In genomic region chr5:112482551-112482950, GRCm38 (mm10) we compare ENCODE assay signal across 18 mouse cellular contexts. TPM values are rescaled to one million over a fixed set of nuclear protein-coding genes. Genes with fewer than 3 reads are reported as not detected.
DNase-seq lines count a peak whose midpoint lies in the region; ATAC-seq lines count a peak whose summit lies in the region.
"Had no signal": no experiment of that assay in that cellular context is flagged by ENCODE, and none has a peak within 500 bp of the region (broad histone marks: within the 10 kb centered on the region; RNA-seq: fewer than 3 reads in every experiment).

No protein-coding gene starts in this region.

- H3K9ac ChIP-seq in hindbrain, embryonic 11.5 days (ENCODE audit: low read depth, low read length), result no peak overlapping the region
- no peak overlapping the region for H3K9ac ChIP-seq in midbrain, embryonic 14.5 days (replicated peaks; ENCODE audit: low read length)
- H3K9ac ChIP-seq in intestine, embryonic 16.5 days (ENCODE audit: low read depth, low read length), result no peak overlapping the region
- H3K9ac ChIP-seq: limb, embryonic 13.5 days; liver, postnatal 0 days had no signal

- peaks cover 11% of the 10 kb centered on the region for H3K4me1 ChIP-seq in hindbrain, embryonic 11.5 days (replicated peaks; ENCODE audit: control insufficient read depth, insufficient read depth, low read length)
- H3K4me1 ChIP-seq in midbrain, embryonic 14.5 days (ENCODE audit: control insufficient read depth, insufficient read depth, low read length), result peaks cover 33% of the 10 kb centered on the region
- peaks cover 40% of the 10 kb centered on the region for H3K4me1 ChIP-seq in heart, embryonic 10.5 days
- no peaks in the 10 kb centered on the region for H3K4me1 ChIP-seq in intestine, embryonic 16.5 days (ENCODE audit: control insufficient read depth, insufficient read depth, low read length)

- H3K4me3 ChIP-seq in hindbrain, embryonic 11.5 days (ENCODE audit: low read depth, low read length), result no peak overlapping the region
- H3K4me3 ChIP-seq in midbrain, embryonic 14.5 days (replicated peaks; ENCODE audit: low read depth, low read length), result no peak overlapping the region
- no peak overlapping the region for H3K4me3 ChIP-seq in heart, embryonic 10.5 days
- H3K4me3 ChIP-seq in intestine, embryonic 16.5 days (ENCODE audit: low read length), result no peak overlapping the region
- H3K4me3 ChIP-seq: limb, embryonic 13.5 days had no signal

- no peaks in the 10 kb centered on the region for H3K36me3 ChIP-seq in hindbrain, embryonic 11.5 days (ENCODE audit: control insufficient read depth, insufficient read depth, low read length)
- H3K36me3 ChIP-seq in midbrain, embryonic 14.5 days (ENCODE audit: control insufficient read depth, insufficient read depth, low read length), result no peaks in the 10 kb centered on the region
- H3K36me3 ChIP-seq in heart, embryonic 10.5 days, result no peaks in the 10 kb centered on the region
- no peaks in the 10 kb centered on the region for H3K36me3 ChIP-seq in intestine, embryonic 16.5 days (ENCODE audit: control insufficient read depth, insufficient read depth, low read length)
- H3K36me3 ChIP-seq: limb, embryonic 13.5 days had no signal

- no peak for ATAC-seq in hindbrain, embryonic 11.5 days (ENCODE audit: low FRiP score)
- no peak for ATAC-seq in midbrain, embryonic 14.5 days (ENCODE audit: low FRiP score, low TSS enrichment)
- no peak for ATAC-seq in intestine, embryonic 16.5 days
- ATAC-seq: liver, postnatal 0 days had no signal

- DNase-seq in cerebellum, adult 9-10 months, result peak; percentile 57
- DNase-seq in cerebellum, postnatal 25 days, result peak; percentile 47 to 54
- DNase-seq in hindbrain, embryonic 11.5 days (ENCODE audit: low spot score), result no peak
- no peak for DNase-seq in midbrain, embryonic 14.5 days
- DNase-seq in left cerebral cortex, postnatal 36 days (ENCODE audit: low spot score in 2 of 2), result no peak
- no peak for DNase-seq in heart, embryonic 10.5 days (ENCODE audit: low spot score)
- DNase-seq: adrenal gland, adult 2 months; heart, adult 18-20 months; heart, postnatal 14 days; kidney, adult 8-10 months; layer of hippocampus, postnatal 36 days; liver, postnatal 0 days had no signal

- peak overlapping the region; percentile 33; the same call in 1 of the 2 replicates for H3K27ac ChIP-seq in hindbrain, embryonic 11.5 days (ENCODE audit: low read depth, low read length)
- peak overlapping the region; percentile 64 for H3K27ac ChIP-seq in midbrain, embryonic 14.5 days (replicated peaks; ENCODE audit: low read depth, low read length)
- H3K27ac ChIP-seq in heart, embryonic 10.5 days, result no peak overlapping the region
- H3K27ac ChIP-seq in intestine, embryonic 16.5 days (ENCODE audit: low read length), result no peak overlapping the region
- H3K27ac ChIP-seq: limb, embryonic 13.5 days had no signal

- no peaks in the 10 kb centered on the region for H3K9me3 ChIP-seq in hindbrain, embryonic 11.5 days (ENCODE audit: control insufficient read depth, low read length)
- no peaks in the 10 kb centered on the region for H3K9me3 ChIP-seq in midbrain, embryonic 14.5 days (ENCODE audit: control insufficient read depth, low read length)
- no peaks in the 10 kb centered on the region for H3K9me3 ChIP-seq in heart, embryonic 10.5 days
- no peaks in the 10 kb centered on the region for H3K9me3 ChIP-seq in intestine, embryonic 16.5 days (ENCODE audit: control insufficient read depth, low read length)
- H3K9me3 ChIP-seq: limb, embryonic 13.5 days had no signal

- 49% methylated on average over 13 of the region's 13 CpGs for WGBS in hindbrain, embryonic 11.5 days
- WGBS in midbrain, embryonic 14.5 days, result 32% methylated on average over 13 of the region's 13 CpGs
- WGBS in heart, embryonic 10.5 days, result 59% methylated on average over 13 of the region's 13 CpGs
- WGBS in intestine, embryonic 16.5 days, result 63% methylated on average over 13 of the region's 13 CpGs

- no peaks in the 10 kb centered on the region; the same call in 1 of the 2 replicates for H3K27me3 ChIP-seq in hindbrain, embryonic 11.5 days (ENCODE audit: control insufficient read depth, insufficient read depth, low read length)
- H3K27me3 ChIP-seq in midbrain, embryonic 14.5 days (ENCODE audit: control insufficient read depth, insufficient read depth, low read length), result no peaks in the 10 kb centered on the region
- peaks cover 78% of the 10 kb centered on the region for H3K27me3 ChIP-seq in heart, embryonic 10.5 days (ENCODE audit: insufficient read depth, poor library complexity, severe bottlenecking)
- peaks cover 3% of the 10 kb centered on the region; the same call in 1 of the 2 replicates for H3K27me3 ChIP-seq in intestine, embryonic 16.5 days (replicated peaks; ENCODE audit: control insufficient read depth, insufficient read depth, low read length)
- H3K27me3 ChIP-seq: CH12.LX had no signal

- H3K4me2 ChIP-seq in hindbrain, embryonic 11.5 days (replicated peaks; ENCODE audit: low read depth, low read length), result no peak overlapping the region; the same call in 1 of the 2 replicates
- peak overlapping the region; percentile 26 for H3K4me2 ChIP-seq in midbrain, embryonic 14.5 days (ENCODE audit: low read length)
- H3K4me2 ChIP-seq in intestine, embryonic 16.5 days (ENCODE audit: low read depth, low read length), result no peak overlapping the region

- intact Hi-C loops in left cerebral cortex, postnatal 36 days (cut with DNase I), result no loop called here

RNA-seq across cellular contexts. Expression of gene Gm6588, which starts 33.3 kb away (rescaled TPM):
- 0.14 and 0.28 TPM in 2 replicates for polyA plus RNA-seq in hindbrain, embryonic 11.5 days (2014; fragmentation: Nextera tagmentation; extraction: Ambion mirVana)
- 0.26 and 0.61 TPM in 2 replicates for polyA plus RNA-seq in midbrain, embryonic 14.5 days (2014; fragmentation: Nextera tagmentation; extraction: Ambion mirVana)
- not detected for total RNA-seq in left cerebral cortex, postnatal 36 days (2021)
- polyA plus RNA-seq in heart, embryonic 10.5 days (2016; fragmentation: Nextera tagmentation; extraction: Ambion mirVana), result 0.11 TPM in 1 of 2 replicates, not detected in the other
- not detected in 2 replicates for polyA plus RNA-seq in intestine, embryonic 16.5 days (2015; fragmentation: Nextera tagmentation; extraction: Ambion mirVana)
- total RNA-seq: adrenal gland, adult 2 months; CH12.LX; heart, adult 18-20 months; heart, postnatal 14 days; layer of hippocampus, postnatal 36 days; megakaryocyte, adult 5-6 weeks had no signal
- polyA plus RNA-seq: adrenal gland, adult 2 months; embryonic facial prominence, embryonic 14.5 days; frontal cortex, adult 2 months; liver, postnatal 0 days had no signal

Comparison
In these comparisons a context has a peak if more than half of its experiments do, and no peak if none do; other contexts are left out.
1. DNase-seq: peak in cerebellum, adult 9-10 months (single experiment) and cerebellum, postnatal 25 days (2 of 2); none in hindbrain, embryonic 11.5 days (single experiment), midbrain, embryonic 14.5 days (single experiment), left cerebral cortex, postnatal 36 days (0 of 2) and heart, embryonic 10.5 days (single experiment).
2. H3K27ac ChIP-seq: peak in hindbrain, embryonic 11.5 days (single experiment) and midbrain, embryonic 14.5 days (single experiment); none in heart, embryonic 10.5 days (single experiment) and intestine, embryonic 16.5 days (single experiment).